Mouse (Mus musculus) left cerebral cortex, postnatal 10 days (tissue): ENCODE measurements around the gene Supt4a. TPM values are rescaled to one million over a fixed set of nuclear protein-coding genes. Genes with fewer than 3 reads are reported as not detected.

Source experiments
- DNase-seq, 2 experiments: peaks; one replicate each; pipeline ENCODE4 v3.0.0; 2021 to 2022; ENCODE audit warnings: low spot score in 2 of 2, mixed read lengths in 1 of 2; ENCODE audit errors: extremely low spot score in 1 of 2
- intact Hi-C: fragments of 180-260 bp; cut with DNase I; formaldehyde crosslinking; loops from one replicate; pipeline ENCODE4 v1.15.1; 2025
- total RNA-seq, 2 experiments: library from RNA; stranded (reverse); gene quantifications; 2 replicates each; pipeline ENCODE4 v1.2.3; 2021

Gene Supt4a
- total RNA-seq, 2 experiments from 2014 or later: 48.5 to 57.1 TPM

DNA sequence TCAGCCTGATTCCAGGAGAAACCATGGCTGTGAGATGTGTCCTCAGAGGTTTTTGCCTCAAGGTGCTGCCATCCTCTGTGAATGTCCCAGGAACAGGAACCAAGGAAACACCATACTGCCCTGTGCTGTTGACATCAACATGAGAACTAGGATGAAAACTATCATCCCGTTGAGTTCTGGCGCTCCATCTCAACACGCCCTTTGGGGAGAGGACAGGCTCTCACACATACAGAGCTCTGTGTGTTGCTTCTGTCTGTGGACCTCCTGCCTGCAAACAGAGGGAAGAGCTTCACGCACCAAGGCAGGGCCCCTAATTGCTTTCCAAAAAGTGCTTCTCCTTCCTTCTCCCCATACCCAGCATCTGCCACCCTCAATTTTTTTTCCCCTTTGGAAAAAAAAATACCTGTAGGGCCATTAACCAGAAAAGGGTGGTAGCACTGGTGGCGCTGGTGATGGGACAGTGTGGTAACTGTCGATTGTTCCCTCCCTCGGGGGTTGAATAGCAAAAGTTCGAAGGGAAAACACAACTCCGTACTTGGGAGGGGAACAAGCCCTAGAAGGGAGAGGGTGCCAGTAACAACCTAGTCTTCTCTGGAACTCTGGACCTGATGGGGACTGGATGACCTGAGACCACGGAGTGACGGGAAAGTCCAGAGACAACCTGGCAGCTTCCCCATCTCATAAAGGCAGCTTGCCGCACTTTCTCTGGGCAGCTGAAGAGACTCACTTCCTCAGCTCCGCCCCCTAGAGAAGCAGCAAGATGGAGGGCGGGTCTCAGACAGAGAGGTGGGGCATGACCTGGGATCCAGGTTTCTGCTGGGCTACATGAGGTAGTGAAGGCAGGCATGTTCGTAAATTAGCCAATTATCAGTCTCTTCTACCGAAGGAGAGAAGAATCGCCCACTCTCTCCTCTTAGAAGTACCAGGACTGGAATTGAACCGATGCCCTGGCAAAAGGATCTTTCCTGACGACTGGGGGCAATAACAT, 11.1 kb downstream of the Supt4a start:
- intact Hi-C loops: no loop called here
- peak in 1 of 2 experiments; percentile 39 for DNase-seq

DNA sequence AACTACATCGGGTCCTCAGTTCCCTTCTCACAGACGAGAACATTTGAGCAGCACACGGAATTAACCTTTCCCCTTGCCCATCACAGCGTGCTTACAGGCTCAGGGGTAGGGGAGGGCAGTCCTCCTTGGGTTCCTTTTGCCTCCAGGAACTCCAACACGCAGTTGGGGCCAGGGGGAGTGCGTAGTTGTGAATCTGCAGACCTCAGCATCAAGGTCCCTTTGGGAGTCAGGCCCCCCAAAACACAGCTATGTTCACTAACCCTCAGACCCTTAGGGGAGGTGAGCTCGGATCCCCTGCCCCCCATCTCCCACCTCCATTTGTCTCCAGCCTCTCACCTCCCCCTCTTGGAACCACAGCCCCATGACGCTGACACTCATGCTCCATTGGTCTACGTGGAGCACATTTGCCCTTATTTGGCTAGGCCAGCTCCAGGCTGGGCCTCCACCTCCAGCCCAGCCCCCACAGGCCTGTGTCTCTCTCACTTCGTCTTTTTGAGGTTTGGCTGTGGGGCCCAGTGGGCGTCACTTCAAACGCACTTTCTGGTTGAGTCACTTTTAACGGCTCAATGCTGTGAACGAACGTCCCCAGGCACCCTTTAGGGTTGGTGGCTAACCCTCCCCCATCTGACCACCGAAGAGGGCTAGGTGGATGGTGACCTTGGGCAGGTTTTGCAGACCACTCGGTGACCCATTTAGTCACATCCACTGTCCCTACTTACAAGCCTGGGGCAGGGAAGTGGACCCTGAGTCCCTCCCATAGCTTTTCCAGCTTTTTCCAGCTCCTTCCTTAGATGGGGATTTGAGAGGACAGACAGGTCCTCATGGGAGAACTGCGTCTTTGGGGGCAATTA, 12.1 kb downstream of the Supt4a start:
- intact Hi-C loops: no loop called here
- peak; percentile 29 to 75 for DNase-seq

DNA sequence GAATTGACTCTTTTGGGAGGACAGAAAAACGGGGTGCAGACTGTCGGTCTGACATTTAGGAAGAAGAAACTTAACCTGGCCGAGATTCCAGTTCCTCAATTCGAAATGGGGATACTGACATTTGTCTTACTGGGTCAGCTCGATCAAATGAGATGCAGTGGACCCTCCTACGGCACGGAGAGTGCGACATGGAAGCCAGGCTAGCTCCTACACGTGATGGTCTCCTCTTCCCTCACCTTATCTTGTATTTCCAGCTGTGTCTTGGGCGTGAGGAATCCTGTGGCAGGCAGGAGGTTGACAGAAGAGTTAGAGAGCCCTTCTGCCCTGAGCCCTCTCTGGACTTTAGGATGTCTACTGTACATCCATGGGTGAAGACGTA, 12.7 kb downstream of the Supt4a start:
- DNase-seq: peak in 1 of 2 experiments; percentile 17
- intact Hi-C loops: no loop called here

DNA sequence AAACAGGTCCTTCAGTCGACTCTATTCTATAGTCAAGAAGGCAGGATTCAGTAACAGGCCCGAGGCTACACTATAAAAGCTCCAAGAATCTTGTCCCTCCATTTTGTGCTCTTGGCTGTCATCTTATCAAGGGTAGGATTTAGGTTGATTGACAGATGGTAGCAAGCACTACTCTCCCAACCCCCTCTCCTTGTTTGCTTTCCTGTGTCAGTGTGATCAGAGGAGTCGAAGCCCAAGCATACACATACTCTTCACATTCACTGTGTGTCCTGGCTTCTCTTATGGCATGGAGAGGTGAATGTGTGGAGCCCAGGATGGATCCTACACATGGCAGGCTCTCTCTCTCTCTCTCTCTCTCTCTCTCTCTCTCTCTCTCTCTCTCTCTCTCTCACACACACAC, 13.2 kb downstream of the Supt4a start:
- DNase-seq: no peak
- intact Hi-C loops: no loop called here

DNA sequence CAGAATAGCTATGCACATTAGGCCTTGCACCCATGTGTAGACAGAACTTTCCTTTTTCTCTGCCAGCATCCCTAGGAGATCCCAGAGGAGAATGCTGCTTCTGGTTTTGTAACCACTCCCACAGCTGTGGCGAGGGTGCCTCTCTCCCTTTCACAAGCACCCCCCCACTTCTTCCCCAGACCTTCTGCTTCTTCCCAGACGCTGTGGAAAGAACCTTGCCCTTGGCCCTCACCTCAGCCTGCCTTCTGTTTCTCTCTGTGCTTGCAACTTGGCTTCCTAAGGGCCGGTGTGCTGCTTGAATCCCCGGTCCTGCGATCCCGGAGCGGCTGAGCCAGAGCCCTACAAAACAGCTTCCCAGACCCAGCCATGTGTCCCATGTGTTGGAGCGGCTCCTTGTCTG, 13.7 kb downstream of the Supt4a start:
- intact Hi-C loops: no loop called here
- DNase-seq: peak in 1 of 2 experiments; percentile 12

DNA sequence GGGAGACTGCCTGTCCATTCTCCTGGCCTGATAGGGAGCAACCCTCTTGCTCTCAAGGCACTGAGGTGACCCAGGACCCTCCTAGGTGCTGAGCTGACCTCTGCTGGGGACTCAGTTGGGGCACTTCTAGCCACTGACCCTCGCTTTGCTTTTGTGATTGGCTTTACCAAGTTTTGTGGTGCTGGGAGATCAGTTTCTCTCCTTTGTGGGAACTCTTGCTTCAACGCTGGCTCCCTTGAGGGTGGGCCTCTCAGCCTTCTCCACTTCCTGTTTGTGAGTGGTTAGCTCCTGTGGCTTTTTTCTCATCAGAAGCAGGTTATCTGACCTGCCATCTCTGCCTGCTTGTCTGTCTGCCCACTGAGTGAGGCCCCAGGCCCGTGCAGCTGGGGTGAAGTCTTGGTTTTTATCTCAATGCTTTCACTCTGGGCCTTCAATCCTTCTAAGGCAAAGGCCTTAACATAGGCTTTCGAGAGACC, 14.2 kb downstream of the Supt4a start:
- intact Hi-C loops: no loop called here
- DNase-seq: peak in 1 of 2 experiments; percentile 11

DNA sequence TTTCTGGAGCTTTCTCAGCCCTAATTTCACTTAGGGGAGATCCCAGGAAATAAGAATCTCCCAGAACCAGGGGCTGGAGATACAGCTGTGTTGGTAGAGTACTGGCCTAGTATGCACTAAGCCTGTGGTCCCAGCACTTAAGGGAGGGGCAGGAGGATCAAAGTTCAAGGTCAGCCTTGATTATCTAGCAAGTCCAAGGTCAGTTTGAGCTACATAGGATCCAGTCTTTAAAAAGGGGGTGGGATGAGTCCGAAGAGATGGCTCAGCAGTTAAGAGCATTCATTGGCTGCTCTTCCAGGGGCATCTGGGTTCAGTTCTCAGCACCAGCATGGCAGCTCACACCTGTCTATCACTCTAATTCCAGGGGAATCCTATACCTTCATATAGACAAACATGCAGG, 15.0 kb downstream of the Supt4a start:
- DNase-seq: no peak
- intact Hi-C loops: no loop called here

DNA sequence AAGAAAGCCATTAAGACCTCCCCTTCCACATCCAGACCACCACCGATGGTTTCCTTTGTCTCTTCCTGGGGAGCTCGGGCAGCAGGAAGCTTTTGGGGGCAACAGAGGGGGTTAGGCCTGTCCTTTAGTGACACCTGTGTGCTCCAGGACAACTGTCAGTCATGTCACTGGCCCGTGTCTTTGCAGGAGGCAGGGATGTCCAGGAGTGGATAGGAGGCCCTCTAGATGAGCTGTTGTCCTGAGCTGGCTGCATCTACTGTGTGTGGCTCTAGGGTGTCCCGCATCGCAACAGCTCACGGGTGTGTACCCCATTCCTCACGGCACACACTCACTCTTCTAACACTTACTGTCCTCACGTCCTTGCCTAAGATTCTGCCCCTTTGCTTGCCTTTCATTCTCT, 15.9 kb downstream of the Supt4a start:
- DNase-seq: peak in 1 of 2 experiments; percentile 9
- intact Hi-C loops: no loop called here

DNA sequence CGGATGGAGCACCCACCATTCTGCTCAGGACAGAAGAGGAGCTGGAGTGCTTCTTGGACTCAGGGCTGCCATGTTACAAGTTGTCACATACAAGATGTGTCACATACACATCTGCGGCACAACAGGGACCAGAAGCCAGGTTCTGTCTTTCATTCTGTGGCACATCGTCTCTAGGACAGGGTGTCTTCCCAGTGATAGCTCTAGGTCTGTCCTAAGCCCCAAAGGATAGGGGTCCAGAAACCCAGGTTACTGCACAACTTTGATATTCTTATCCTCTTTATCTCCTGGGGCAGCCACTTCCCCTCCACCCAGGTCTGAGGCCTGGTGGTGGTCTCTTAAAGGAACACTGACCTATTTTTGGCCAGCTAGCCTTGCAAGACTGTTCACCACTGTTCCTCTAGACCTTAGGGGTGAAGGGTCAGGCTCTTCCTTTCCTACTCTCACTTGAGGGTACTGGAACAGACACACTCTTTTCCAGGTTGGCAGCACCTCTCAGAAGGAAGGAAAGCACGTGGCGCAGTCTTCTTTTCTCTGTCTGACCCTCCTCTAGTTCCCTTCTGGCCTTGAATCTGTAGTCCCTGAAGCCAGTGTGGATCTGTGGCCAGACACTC, 16.6 kb downstream of the Supt4a start:
- DNase-seq: no peak
- intact Hi-C loops: no loop called here

DNA sequence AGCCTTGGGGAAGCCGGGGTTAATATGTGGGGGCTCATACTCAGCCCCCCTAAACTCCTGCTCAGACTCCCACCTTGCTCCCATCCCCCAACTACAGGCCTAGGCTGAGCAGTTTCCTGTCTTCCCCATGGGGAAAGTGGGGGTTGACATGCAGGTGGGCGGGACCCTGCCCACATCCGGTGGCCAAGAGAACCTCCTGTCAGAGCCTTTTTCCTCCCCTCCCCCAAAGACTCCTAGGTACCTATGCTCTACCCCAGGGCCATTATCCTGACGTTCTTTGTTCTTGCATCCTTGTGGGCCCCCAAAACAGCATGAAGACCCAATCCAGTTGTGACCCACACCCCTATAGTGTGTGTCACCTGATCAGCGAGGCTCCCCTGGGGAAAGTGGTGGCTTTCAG, 17.3 kb downstream of the Supt4a start:
- intact Hi-C loops: no loop called here

DNA sequence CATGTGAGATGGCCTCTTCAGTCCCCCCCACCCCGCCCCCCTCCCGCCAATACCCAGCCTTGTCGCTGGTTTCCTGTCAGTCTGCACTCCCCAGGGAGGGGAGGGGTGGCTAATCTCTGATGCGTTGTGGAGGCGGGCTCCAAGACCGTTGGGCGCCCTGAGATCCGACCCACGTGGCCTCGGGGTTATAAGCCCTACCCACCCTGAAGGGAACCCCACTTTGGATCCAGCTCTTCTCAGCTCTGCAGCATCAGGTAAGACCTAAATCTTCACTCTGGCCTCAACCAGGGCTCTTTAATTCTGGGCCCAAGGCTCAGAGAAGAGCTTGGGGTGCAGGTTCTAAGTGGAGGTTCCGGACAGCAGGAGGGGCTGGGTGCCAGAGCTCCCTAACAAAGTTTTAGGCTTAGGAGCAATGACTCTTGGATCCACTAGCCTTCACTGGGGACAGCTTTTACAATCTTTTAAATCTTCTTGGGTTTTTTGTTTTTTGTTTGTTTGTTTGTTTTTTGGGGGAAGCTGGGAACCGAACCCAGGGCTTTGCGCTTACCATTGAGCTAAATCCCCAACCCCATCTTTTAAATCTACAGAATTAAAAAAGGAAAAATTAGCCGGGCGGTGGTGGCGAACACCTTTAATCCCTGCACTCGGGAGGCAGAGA, 18.1 kb downstream of the Supt4a start:
- intact Hi-C loops: no loop called here
- peak; percentile 43 to 72 for DNase-seq

More for the DNA sequence above, 17.3 kb downstream of the Supt4a start:
- peak in 1 of 2 experiments; percentile 32 for DNase-seq

DNA sequence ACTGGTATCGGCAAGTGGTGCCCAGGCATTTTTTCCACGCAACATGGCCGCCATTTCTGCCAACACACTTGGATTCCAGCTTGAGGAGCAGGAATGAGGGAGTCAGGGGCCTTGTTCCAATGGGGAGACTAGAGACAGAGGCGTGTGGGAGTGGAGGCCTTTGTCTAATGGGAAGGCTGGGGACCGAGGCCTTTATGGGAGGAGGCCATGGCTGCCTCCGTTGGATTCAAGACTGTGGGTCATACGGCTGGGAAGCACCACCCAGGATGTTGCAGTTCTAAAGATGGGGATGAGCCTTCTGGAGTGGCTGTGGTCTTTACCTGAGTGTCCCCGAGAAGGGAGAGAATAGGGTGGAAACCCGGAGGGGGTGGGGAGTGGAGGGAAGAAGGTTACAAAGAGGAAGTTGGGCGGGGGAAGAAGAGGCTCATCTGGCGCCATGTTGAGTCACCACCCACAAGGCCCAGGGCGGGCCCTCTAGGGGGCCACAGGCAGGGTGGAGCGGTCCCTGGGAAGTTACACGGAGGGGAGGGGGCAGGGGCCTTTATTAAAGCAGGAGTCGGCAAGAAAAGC, 19.0 kb downstream of the Supt4a start:
- intact Hi-C loops: no loop called here
- peak in 1 of 2 experiments; percentile 53 for DNase-seq

DNA sequence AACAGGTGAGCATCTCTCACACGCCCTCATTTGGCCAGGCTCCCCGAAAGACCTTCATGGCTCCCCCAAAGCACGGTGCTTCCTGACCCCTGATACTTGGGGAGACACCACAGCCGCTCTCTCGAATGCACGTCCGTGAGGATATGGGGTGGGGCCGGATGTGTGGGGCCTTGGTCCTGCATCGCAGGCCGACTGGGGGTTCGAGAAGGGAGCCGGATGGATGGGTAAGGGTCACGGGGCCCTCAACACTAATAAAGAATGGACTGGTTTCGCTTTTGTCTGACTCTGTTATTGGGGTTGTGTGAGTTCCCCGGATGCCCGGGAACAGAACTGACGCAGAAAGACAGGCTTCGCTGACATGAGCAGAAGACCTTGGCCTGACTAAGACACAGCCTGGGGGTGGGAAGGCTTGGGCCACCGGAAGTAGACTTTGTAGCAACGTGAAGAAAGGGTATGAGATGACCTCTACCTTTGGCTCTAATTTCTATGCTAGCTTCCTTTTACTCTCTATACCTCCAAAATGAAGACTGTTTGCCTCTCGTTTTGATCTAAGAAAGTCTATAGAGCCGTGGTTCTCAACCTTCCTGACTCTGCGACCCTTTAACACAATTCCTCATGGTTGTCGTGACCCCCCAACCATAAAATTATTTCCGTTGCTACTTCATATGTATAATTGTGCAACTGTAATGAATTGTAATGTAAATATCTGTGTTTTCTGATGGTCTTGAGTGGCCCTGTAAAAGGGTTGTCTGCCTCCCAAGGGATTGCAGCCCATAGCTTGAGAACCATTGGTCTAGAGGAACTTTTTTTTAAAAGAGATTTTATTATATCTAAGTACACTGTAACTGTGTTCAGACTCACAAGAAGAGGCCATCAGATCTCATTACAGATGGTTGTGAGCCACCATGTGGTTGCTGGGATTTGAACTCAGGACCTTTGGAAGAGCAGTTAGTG, 19.9 kb downstream of the Supt4a start:
- DNase-seq: peak in 1 of 2 experiments; percentile 26
- intact Hi-C loops: no loop called here

DNA sequence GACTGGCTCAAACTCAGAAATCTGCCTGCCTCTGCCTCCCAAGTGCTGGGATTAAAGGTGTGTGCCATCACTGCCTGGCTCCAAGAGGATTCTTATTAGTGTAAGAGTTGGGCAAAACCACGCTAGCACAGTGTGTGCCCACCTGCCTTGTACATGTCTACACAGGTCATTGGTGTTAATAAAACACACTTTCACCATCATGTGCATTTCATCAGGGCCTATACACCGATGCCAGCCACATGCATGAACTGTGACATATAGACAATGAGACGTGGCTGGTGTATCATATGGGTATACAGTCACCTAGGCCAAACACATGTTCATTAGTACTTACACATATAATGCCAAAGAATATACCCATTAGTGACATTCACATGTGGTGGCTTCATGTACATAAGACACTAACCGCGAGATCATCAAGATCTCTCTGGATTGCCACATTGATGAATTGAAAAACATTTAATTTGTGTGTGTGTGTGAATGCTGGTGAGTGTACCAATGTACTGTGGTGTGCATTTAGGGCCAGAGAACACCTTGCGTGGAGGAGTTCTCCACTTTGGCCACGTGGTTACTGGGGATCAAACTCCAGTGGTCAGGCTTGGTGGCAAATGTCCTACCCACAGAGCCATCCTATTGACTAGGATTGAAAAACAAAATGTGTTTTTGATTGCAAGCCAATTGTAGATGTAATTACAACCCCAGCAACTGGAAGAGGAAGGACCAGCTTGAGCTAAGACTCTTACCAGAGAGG, 21.0 kb downstream of the Supt4a start:
- DNase-seq: peak in 1 of 2 experiments; percentile 8
- intact Hi-C loops: no loop called here

DNA sequence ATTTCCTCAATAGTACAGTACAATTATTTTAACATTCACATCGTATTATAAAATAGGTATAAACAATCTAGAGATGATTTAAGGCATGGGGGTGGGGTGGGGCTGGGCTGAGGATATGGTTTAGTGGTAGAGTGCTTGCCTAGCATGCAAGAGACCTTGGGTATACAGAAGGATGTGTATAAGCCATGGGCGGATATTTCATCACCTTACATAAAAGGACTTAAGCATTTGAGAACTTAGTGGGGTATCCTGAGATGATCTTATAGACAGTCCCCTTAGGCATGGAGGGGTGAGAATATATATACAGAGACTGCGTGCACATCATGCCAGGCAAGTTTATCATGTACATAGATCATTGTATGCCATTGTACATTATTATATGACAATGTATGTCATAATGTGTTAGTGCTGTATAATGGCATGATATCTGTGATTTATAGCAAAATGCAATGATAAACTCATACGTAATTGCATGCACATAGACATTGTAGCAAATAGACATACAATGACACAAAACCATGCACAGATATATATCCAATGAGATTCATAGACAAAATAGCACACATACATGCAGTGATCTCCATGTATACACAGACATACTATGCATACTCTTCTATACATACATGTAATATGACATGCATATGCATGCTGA, 21.7 kb downstream of the Supt4a start:
- intact Hi-C loops: no loop called here
- no peak for DNase-seq

DNA sequence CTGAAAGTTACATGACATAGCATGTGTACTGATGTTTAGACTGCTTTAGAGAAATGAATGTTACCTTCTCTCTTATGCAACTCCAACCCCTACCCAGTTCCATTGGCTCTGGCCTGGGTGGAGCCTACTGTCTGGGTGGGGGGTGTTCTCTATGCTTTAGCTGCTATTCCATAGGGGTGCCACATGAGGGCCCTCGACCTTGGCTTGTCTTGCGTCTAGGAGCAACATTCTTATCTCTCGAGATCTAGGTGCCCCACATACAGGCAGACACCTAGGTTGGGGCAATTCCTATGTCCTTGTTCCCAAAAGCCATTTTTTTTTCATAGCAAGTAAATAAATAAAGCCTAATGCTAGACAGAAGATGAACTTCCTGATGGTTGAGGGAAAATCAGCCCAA, 22.3 kb downstream of the Supt4a start:
- intact Hi-C loops: no loop called here
- peak; percentile 44 to 67 for DNase-seq
